Mouse (Mus musculus) naive thymus-derived CD4-positive, alpha-beta T cell, adult 2 months (primary cell): ENCODE results near the gene Ptpn14.
A peak's percentile ranks its signal among the peaks of the same experiment; 100 is the strongest.

ENCODE experiments used
- DNase-seq: peaks from one replicate; pipeline ENCODE4 v3.0.0-alpha.2; 2011; ENCODE audit warnings: low read depth

Ptpn14 gene

DNA sequence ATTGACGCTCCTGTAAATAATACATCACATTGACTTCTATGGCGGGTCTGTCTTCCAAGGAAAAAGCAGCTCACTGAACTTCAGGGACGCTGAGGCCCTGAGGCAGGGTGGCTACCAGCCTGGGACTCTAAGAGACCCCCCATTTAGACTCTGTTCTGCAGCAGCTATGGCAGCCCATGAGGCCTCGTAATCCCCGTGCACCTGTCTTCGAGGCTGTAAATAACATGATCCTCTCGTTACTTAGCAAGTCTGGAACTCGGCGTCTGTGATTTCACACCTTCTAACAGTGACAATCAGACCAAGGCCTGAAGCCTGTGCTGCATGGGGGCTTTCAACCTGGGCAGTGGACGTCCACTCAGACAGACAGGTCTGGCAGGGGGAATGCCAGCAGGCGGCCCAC, 175.1 kb downstream of the Ptpn14 start:
- DNase-seq = no peak

DNA sequence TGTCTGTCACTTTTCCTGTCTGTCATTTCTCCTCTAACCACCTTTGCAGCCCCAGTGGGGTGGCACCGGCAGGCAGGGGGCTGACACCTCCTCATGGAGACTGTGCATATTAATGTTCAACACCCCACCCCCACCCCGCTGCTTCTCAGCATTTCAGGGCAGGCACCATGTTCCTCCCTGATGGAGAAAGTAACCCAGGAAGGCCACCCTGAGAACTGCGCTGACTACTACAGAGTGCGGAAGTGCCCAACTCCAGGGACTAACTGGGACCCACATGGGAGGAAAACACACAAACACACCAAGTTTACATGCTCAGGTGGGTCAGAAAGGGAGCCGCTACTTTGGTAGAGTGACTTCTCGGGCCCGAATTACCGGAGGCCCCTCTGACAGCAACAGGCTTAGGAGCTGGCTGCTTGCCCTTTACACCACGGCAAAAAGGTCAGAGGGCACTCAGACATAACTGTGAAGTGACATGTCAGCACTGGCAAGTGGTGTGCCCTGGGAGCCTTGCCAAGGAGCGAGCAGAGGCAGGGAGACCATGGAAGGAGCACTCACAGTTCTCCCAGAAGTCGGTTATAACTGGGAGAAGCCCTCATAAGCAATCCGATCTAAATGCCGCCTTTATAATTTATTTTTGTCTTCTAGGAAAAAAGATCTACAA, 182.7 kb downstream of the Ptpn14 start:
- no peak for DNase-seq

DNA sequence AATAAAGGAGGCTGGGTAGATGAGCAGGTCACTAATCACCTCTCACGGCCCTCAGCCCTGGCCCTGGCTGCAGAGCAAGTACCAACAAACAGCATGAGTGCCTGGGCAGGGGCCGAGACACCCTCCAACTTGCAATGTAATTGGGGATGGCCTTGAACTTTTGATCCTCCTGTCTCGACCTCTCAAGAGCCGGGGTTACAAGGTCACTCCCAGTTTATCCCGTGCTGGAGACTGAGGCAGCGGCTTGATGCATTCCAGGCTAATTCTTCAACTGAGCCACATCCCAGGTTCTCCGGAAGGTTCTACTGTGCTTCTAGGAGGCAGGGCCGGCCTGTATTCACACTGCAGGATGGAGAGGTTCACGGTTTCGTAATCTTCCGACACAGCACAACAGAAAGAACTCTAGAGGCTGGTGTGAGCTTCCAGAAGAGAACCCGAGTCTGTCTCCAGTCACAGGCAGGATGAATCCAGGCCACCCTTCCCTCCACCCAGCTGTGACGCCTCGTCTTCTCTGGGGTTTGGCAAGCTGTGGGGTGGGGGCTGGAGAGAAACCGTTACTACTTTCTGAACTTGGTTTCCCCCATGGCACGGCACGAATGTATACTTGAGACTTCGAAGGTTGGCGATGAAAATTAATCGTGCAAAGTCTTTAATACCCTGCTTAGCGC, 185.2 kb downstream of the Ptpn14 start:
- no peak for DNase-seq

DNA sequence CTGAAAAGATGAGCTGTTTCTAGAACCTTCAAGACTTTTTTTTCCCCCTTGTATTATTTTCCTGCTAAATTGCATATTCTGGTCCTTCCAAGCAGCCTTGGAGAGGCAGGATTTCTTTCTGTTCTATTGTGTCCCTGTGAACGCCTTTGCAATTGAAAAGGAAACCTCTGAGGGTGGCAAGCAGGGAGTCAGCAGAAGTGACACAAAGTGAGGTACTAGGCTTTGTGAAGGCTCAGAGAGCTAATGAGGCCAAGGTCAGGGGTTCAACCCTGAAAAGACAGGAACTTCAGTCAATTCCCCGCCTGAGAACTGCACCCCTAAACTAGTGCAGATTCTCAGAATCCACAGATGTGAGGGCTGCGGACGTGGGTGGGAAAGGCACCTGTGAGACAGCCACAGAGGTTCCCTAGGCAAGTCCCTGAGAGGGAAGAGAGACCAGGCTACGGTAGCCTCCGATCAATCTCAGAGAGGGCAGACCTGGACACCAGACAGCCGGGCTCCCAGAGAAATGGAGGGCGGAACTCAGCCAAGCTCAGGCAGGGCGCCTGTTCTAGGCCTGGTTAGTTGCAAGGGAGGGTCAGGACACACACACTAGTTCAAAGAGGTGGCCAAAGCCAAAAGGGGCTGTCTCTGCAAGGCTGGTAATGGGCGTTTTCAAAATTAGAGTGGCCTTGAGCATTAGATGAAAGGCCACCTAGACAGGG, 188.5 kb downstream of the Ptpn14 start:
- DNase-seq = no peak

DNA sequence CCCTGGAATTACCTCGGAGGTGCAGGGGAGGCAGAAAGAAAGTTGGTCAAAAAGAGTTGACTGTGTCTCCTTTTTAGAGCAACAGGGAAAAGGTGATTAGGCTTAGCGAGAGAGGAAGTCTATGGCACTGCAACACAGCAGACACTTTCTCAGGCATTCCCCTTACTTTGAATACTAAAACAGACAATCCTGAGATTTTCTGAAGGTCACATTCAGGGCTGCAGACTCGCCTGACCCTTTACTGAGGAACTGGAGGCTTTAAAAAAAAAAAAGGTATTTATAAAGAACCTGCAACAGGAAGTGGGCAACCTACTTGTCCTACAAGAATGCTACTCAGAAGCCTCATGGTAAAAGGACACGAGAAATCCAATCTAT, 189.0 kb downstream of the Ptpn14 start:
- no peak for DNase-seq

DNA sequence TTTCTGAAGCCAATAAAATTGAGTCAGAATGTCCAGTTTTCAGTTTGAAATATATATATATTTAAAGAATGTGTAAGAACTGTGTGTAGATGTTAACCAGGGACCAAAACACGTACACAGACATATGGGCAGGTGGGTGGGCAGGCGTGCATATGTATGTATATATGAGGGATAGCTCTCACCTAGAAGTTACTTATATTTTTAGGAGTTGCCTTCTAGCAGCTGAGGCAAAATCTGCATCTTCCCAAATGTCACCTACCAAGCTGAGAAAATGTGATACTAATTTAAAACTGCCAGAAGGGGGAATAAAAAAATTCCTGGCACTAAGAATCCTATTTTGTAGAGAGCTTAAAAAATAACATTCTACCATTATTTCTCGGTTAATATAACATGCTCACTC, 191.7 kb downstream of the Ptpn14 start:
- no peak for DNase-seq

DNA sequence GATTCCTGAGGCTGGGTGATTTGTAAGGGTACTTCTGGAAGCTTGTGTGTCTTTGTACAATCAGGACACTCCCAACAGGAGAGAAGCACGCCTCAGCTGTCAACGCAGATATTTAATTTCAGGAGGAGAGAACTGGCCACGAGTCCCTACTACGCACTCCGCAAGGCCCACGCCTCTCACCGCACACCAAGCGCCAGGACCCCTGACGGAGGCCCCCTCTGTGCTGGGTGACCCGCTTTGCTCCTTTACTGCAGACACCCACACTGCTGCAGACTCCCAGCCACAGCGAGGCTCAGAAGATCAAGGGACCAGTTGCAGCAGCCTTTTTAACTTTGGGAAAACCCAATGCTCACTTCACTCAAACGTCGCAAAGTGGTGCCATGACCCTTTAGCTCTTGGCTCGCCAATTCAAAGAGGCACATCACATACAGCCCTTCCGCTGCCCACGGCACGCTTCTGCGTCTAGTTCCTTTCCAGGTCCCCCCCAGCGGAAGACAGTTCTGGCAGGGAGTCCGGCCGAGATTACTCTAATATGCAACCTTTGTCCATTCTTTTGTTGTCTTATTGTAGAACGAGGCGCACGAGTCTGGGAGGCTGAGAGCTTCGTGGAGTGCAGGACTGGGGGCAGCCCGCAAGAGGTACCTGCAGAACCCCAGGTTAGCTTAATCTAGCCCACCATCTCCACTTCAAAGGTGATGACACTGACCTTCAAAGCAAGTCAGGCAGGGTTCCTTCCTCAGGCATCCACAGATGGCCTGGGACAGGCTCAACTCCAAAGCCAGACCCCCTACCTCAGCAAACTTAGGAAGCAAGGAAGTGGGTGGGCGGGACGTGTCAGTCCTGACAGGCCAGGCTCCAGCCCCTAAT, 192.9 kb downstream of the Ptpn14 start:
- no peak for DNase-seq

DNA sequence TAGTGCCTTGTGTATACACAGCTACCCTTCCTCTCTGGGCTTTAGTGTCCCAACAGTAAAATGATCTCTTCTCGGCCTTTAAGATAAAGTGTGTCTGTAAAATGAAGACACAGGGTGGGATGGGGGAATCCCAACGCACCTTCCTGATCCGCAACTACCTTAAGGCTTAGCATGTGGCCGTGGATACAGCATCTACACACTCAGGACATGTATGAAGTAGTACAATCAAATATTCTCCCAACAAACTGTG, 193.4 kb downstream of the Ptpn14 start:
- DNase-seq = no peak

DNA sequence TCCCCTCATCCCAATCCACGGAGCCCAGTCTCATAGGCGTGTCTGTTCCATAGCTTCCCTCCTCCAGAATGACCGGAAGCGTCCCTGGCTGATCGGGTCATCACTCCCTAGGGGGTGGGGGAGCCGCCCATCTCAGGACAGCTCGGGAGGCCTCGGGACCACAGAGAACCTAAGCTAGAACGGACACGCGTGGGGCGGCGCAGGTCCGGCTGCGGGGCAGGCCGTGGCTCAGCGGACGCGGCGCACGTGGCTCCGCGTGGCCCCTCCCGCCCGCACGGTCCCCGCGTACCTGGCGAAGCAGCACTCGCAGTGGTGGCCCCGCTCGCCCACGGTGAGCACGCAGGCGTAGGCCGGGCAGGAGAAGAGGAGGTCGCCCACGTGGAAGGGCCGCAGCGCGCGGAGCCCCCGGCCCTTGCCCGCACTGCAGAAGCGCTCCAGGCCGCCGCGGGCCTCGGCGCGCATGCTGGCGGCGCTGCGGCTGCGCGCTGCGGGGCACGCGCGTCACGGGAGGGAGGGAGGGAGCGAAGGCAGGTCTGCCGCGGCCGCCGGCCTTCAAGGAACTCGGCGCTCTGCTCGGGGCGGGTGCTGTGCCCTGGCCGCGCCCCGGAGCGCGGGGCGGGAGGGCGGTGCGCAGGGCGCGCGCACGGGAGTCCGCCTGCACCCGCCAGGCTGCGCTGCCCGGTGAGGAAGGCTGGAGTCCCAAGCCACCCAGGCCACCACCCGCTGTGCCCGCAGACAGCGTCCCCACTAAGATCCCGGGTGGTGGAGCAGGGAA, 193.9 kb downstream of the Ptpn14 start, which contains the start of gene Smyd2:
Smyd2 (minus strand) TSS at position 546 of the 775 bp plus-strand sequence.
- DNase-seq = peak; percentile 78

DNA sequence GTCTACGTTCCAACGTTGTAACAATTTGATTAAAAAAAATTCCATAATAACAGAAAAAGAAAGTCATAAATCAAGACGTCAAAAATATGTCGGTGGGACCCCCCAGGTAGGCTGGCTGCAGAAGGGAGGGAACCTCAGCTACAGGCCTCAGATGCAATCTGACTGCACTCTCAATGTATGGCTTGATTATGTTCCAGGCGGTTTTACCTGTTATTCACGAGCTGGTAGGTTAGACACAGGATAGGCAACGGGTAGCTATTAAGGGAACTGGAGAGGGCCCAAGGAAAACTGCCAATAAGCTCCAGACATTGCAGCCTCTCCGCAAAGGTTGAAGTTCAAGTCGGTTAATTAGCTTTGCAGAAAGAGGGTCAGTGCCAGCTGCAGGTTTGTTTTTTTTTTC, 194.7 kb downstream of the Ptpn14 start:
- DNase-seq = no peak

DNA sequence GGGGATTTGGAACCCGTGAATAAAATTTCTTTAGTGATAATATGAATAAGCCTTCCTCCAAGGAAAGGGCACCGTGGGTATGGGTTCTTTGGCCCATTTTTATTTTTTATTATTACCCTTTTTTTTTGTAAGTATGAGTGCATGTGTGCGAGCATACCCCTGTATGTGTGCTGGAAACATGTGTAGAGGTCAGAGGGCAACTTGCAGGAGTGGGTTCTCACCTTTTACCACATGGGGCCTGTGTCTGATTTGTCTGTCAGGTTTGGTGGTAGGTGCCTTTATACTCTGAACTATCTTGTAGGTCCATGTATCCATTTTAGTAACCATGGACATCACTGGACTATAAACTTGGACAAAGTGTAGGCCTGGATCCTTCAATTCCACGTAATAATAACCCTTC, 195.1 kb downstream of the Ptpn14 start:
- no peak for DNase-seq

DNA sequence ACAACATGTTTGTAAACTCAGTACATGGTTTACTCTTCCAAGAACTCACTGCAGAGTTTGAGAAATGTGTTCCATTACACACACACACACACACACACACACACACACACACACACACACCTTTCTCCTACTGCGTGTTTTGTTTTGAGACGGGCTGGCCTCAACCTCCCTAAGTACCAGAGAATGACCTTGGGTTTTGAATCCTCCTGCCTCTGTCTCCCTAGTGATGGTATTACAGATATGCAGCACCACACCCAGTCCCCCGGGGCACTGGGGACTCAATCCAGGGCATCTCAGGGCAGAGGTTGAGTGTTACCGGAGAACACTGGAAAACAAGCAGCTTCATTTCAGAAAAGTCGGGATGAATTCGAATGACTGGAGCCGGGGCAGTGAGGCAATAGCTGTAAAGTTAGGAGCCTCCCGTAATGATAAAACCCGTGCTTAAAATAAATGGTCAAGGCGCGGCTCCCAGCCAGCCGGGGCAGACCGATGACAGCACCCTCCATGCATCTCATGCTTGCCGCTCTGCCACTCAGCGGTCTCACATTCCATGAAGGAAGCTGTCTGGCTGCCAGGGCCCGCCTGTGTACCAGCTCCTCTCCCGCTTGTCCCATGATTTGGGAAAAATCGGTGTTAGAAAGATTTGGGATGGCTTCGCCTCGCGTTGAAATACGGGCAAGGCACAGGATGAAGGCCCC, 196.0 kb downstream of the Ptpn14 start:
- DNase-seq = no peak

DNA sequence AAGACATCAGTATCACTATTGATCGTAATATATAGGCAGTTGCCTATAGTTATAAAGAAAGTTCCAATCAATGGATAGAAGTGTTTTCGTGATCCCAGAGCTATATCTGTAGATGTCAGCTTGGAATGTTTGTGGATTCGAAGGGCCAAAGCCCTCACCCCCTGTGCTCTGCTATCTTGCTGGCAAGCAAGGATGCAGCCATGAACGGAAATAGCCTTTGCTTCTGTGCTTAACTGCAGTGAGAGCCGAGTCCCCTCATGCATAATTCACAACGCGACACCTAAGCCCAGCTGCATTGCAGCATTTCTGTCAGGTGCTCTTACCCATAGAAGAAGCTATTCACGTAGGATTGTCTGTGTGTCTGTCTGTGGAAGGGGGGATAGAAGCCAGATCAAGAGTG, 198.2 kb downstream of the Ptpn14 start:
- no peak for DNase-seq
